Mouse (Mus musculus) layer of hippocampus, adult 2 months (tissue): Measurements from ENCODE around the gene Pgm2. TPM values are rescaled to one million over a fixed set of nuclear protein-coding genes. Genes with fewer than 3 reads are reported as not detected.

Experiments used
- DNase-seq, 2 experiments: peaks; one replicate each; pipeline ENCODE4 v3.0.0; 2022; ENCODE audit warnings: low spot score in 2 of 2
- H3K27ac ChIP-seq: fragments of 200-600 bp; 2 replicates; pipeline ENCODE4 v1.8.1; 2022
- H3K4me3 ChIP-seq: fragments of 200-600 bp; 2 replicates; pipeline ENCODE4 v1.8.1; 2022; ENCODE audit warnings: mild to moderate bottlenecking
- CTCF ChIP-seq: fragments of 200-600 bp; conservative IDR thresholded peaks from 2 replicates; pipeline ENCODE4 v1.8.1; 2022; ENCODE audit warnings: antibody characterized with exemption, mild to moderate bottlenecking, moderate library complexity
- total RNA-seq, 2 experiments: library from RNA; stranded (reverse); gene quantifications; 2 replicates each; pipeline ENCODE4 v1.2.3; 2021

Gene Pgm2
- total RNA-seq, 2 experiments from 2014 or later = 10.6 to 11.7 TPM

DNA sequence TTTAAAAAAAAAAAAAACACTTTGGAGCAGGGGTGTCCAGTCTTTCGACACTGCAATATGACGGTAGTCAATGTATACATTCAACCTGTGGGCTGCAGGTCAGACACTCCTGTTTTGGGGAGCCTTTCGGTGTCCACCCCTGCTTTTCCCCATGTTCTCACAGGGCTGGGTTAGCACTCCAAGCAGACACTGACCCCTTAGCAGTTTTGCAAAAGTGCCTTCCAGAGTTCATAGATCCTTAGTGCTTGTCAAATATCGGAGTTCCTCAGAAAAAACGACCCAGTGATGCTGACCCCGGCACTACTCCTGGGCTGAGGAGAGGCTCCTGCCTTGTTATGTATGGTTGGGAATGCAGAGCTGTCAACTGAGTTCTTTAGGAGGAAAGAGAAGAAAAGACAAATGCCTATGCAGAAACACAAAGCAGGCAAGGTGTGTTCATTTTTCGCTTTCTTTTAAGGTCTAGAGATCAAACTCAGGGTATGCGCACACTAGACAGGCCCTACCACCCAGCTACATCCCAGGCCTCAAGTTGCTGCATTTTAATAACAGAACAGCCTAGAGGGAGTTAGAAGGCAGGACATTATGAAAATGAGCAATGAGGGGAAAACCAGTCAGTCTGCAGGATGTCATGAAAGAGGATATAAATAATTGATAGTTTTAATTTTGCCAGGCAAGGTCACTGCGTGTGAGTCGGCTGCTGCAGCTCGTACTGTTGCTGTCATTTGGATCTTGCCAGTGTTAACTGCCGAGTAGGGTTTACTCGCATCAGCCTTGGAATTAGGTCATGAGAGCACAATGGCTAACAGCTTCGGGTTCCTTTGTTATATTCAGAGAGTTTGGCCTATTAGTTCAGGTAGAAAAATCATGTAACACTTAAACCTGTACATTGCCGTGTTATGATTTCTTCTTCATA lies 9.0 kb upstream of the Pgm2 start:
- H3K4me3 ChIP-seq = no peak overlapping the region
- no peak for TF ChIP-seq CTCF
- no peak for DNase-seq
- H3K27ac ChIP-seq = no peak overlapping the region

DNA sequence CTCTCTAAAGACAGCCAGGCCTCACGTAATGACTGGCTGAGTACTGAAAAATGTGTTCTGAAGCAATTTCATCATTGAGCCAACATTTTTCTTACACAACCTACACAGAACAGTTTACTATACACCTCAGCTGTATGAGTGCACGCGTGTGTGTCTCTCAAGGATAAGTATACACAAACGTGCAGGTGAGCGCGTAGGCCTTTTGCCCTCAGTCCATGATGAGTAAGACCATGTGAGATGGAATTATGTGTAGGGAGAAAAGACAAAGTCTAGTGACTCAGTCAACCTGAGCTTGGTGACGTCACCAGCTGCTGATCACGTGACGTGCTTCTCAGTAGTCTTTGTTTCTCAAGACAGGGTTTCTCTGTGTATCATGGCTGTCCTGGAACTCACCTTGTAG lies 7.3 kb upstream of the Pgm2 start:
- no peak for DNase-seq
- no peak for TF ChIP-seq CTCF
- no peak overlapping the region for H3K4me3 ChIP-seq
- H3K27ac ChIP-seq = no peak overlapping the region

DNA sequence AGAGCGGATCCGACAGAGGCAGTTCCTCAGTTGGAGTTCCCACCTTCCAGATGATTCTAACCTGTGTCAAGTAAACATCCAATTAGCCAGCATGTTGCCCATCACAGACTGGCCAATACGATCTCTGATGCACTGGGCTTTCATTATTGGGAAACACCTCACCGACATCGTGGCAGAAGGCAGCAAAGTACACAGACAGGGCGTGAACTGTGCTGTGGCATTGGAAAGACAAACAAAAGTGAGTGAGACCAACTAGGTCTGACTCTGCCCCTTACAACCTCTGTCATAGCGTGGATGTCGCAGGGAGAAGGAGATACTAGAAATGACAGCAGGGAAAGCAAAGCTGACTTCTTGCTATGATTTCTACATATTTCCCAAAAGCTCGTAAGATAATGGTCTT lies 4.0 kb upstream of the Pgm2 start:
- DNase-seq = no peak
- H3K4me3 ChIP-seq = no peak overlapping the region
- TF ChIP-seq CTCF = no peak
- H3K27ac ChIP-seq = no peak overlapping the region

DNA sequence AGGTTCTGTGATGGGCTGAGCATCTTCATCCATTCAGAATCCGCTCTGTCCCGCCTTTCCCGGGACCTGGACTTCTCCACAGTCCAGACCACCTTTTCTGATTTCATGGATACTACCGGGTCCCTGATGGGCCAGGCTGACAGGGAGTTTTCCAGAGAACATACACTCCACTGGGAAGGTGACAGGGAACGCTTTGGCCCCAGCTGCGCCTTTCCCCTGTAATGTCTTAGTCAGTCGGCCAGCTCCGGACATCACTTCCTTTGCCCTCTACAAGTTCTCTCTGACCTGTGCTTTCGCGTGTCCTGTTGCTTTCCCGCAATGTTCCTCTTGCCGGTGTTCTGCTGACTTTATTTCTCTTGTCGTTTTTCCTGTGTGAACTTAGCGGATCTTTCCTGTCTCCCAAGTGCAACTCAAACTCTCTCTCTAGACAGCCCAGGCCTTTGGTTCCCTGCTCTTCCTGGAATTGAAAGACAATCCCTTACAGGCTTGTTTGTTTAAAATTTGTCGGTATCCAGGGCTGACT lies 660 bp downstream of the Pgm2 start:
- DNase-seq = no peak
- H3K4me3 ChIP-seq = peak overlapping the region; percentile 95
- no peak for TF ChIP-seq CTCF
- H3K27ac ChIP-seq = peak overlapping the region; percentile 90

DNA sequence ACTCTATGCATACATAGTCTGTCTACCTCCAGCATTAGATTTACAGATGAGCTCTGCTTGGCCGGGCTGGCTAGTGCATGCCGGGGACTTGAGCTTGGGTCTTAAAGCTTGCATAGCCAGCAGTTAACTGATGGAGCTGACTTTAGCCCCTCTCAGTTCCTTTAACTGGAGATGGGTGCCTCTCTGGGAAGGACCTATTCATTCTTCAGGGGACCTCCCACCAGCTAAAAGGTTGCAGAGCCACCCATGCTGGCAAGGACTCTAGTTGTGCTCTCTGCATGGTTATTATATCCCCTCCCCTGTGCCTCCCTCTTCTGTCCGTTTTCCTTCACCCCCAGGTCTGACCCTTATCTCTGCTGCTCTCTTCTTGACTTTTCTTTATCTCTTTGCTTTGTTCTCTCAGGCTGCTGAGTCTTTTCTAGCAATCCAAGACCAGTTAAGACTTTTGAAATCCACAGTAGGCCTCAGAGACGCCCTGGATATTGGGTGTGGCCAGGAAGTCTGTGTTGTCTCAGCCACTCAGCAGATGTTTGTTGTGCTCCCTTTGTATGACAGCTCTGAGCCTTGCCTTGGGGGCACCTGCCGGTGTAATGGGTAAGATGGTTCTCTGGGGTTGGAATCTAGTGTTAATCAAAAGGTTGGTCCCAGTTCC lies 2.7 kb downstream of the Pgm2 start:
- TF ChIP-seq CTCF = no peak
- no peak overlapping the region for H3K4me3 ChIP-seq
- no peak overlapping the region for H3K27ac ChIP-seq
- no peak for DNase-seq

DNA sequence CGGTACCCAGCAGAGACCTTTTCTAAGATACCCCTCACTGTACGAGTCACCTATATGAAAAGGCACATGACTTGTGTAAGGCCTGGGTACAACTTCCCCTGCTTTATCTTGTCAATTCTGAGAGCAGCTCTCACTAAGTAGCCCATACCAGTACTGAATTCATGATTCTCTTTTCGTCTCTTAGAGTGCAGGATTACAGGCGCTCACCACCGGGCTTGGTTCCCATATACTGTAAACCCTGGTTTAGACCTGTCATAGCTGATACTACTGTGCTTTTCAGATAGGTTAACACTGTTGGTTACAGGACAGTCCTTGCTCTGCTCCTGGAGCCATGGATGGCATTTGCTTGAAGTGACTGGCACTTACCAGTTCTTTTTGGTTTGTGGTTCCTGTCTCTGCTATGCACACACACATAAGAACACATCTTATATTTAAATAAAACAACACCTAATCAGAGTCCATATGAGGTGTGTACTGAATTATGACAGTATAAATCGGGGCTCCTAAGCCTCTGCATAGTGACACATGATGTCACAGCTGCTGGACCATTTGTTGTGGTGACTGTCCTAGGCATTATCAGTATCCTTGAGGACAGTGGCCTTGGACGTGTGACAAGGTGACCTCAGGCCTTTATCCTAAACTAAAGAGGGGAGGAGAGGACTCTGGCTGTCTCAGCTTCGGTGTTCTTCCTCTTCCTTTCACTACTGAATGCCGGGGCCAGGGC lies 9.4 kb downstream of the Pgm2 start:
- H3K4me3 ChIP-seq = no peak overlapping the region
- no peak overlapping the region for H3K27ac ChIP-seq
- no peak for DNase-seq
- TF ChIP-seq CTCF = no peak

DNA sequence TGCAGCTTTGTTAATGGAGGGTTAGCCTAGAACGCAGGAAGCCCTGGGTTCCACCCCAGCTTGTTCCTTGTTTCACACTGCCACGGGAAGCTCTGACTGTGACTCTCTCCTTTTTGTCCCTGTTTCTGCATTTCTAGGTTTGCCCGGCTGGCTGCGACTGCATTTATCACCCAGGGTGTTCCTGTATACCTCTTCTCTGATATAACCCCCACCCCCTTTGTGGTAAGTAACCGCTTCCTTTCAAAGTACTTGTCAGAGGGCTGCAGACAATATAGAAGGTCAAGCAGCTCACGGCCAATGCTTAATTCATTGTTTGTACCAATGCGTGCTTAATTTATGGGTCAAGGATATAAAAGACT lies 9.9 kb downstream of the Pgm2 start:
- TF ChIP-seq CTCF = no peak
- no peak for DNase-seq
- Histone ChIP-seq H3K4me3 (no peak overlapping the region), H3K27ac (no peak overlapping the region)

DNA sequence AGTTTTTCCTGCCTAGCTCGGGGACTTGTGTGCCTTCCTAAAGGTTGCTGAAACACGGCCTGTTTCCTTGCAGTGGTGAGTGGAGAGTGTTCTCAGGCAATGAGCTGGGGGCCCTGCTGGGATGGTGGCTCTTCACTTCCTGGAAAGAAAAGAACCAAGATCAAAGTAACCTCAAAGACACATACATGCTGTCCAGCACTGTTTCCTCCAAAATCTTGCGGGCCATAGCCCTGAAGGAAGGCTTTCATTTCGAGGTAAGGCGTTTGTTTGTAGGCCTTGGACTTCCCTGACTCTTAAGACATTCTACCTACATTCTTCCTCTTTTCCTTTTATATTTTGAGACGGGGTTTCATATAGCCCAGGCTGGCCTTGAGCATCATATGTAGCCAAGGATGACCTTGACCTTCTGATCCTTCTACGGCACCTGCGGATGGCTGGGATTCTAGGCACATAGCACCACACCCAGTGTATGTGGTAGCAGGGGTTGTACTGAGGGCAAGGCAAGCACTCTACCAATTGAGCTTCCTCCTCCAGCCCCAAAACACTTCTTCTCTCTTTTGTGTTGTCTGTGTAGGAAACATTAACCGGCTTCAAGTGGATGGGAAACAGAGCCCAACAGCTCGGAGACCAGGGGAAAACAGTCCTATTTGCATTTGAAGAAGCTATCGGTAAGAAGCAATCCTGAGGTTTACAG lies 15.0 kb downstream of the Pgm2 start:
- TF ChIP-seq CTCF = no peak
- no peak overlapping the region for H3K4me3 ChIP-seq
- no peak overlapping the region for H3K27ac ChIP-seq
- no peak for DNase-seq

DNA sequence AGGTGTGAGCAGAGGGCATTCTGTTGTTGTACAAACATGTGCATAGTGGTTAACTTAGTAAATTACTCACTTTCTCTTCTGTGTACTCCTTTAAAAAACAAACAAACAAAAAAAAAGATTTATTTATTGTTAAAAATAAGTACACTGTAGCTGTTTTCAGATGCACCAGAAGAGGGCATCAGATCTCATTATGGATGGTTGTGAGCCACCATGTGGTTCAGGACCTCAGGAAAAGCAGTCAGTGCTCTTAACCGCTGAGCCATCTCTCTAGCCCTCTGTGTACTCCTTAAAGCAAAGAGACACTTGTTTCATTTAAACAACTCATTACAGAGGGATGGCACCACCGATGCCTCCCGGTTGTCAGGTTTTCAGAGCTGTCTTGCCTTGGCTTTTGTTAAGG lies 16.5 kb downstream of the Pgm2 start:
- Histone ChIP-seq H3K4me3 (no peak overlapping the region), H3K27ac (no peak overlapping the region)
- no peak for DNase-seq
- TF ChIP-seq CTCF = peak; percentile 75

DNA sequence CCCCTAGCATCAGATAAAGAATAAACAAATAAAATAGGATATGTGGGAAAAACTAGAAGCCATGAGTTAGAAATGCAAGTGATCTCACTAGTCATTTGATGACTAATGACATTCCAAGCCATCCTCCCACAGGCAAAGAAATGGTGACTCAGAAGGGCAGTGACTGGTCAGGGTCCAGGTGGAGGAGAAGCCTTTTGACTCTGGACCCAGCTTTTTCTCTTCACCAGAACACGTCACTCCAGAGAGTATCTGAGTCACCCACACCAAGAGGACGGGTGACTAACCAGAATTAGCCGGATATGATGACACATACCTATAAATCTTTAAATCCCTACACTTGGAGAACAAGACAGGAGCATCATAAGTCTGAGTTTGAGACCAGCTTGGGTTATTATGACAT lies 19.6 kb downstream of the Pgm2 start:
- no peak for TF ChIP-seq CTCF
- no peak for DNase-seq
- no peak overlapping the region for H3K4me3 ChIP-seq
- no peak overlapping the region for H3K27ac ChIP-seq

DNA sequence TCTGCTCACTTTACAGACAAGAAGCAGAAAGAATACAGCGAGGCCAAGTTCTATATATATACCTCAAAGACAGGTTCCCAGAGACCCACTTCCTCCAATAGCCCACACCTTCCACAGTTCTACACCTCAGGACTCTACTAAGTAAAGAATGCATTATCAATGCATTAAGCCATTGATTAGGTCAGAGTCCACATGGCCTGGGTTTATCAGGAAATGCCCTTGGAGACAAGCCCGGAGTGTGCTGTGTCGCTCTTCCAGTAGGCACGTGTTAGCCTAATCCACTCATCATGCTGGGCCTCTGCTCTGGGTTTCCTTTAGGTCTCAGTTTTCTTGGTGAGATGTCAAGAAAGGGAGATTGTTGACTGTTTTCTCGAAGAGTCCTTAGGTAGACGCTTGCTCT lies 21.5 kb downstream of the Pgm2 start:
- no peak overlapping the region for H3K4me3 ChIP-seq
- H3K27ac ChIP-seq = no peak overlapping the region
- no peak for TF ChIP-seq CTCF
- no peak for DNase-seq

DNA sequence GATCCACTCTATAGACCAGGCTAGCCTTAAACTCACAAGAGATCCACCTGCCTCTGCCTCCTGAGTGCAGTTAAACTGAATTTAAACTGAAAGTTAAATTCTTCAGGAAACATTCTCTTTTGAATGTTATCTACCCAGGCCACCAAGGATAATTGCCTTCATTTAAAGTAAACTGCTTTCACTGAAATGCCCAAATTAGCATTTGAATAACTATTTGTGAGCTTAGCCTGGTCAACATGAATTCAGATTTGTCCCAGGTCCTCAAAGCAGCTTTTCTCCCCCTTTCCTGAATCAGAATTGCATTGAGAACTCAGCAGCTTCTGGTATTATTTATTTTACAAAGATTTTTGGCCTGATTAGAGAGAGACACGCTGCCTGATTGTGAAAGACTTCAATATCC lies 24.4 kb downstream of the Pgm2 start:
- H3K4me3 ChIP-seq = no peak overlapping the region
- no peak for DNase-seq
- no peak for TF ChIP-seq CTCF

DNA sequence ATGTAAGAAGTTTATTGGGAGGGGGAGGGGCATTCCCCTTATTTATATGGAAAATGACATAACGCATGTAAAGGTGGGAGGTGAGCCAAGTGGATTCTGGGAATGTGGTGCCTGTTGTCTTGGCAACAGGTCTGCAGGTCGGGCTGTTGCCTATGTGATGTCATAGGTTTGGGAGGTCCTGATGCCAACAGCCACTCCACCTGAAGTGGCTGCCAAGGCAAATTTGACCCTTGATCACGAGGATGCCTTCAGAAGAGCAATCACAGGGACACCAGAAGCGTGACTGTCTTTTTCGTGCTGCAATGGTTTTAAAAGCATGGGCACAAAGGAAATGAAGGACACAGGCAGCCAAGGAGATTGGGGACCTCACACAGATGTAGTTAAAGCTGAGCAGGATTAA lies 33.0 kb downstream of the Pgm2 start:
- no peak overlapping the region for H3K4me3 ChIP-seq
- no peak for TF ChIP-seq CTCF
- no peak overlapping the region for H3K27ac ChIP-seq
- DNase-seq = no peak

More for the DNA sequence above, 24.4 kb downstream of the Pgm2 start:
- no peak overlapping the region for H3K27ac ChIP-seq
